Mouse (Mus musculus): Measurements from ENCODE around the gene Nid2. TPM values are rescaled to one million over a fixed set of nuclear protein-coding genes. Genes with fewer than 3 reads are reported as not detected.
A peak's percentile ranks its signal among the peaks of the same experiment; 100 is the strongest.

The Nid2 gene
- polyA plus RNA-seq, 1 experiment from 2014 or later = 117 TPM

- Histone ChIP-seq H3K4me2 (no peak overlapping the region), H3K4me3 (ENCODE audit: low read depth, low read length) (no peak overlapping the region), H3K36me3 (ENCODE audit: insufficient read depth) (no peaks in the 10 kb centered on the region), H3K9ac (no peak overlapping the region), H3K9me3 (ENCODE audit: low read depth, low read length) (no peaks in the 10 kb centered on the region), H3K4me1 (ENCODE audit: insufficient read depth) (peaks cover 9% of the 10 kb centered on the region), H3K27me3 (ENCODE audit: insufficient read depth, low read length) (no peaks in the 10 kb centered on the region), H3K27ac (ENCODE audit: low read depth) (peak overlapping the region; percentile 89)
- ATAC-seq (ENCODE audit: insufficient read depth) (peak; percentile 73), DNase-seq (peak; percentile 93)
- 26% methylated on average over 4 of the region's 4 CpGs for WGBS
- no peak for TF ChIP-seq CTCF (IDR thresholded peaks at IDR 0.05; ENCODE audit: low read depth)
Measured at GRCm38 (mm10) chr14:19733490-19734282, 17.4 kb upstream of the Nid2 start.

DNA sequence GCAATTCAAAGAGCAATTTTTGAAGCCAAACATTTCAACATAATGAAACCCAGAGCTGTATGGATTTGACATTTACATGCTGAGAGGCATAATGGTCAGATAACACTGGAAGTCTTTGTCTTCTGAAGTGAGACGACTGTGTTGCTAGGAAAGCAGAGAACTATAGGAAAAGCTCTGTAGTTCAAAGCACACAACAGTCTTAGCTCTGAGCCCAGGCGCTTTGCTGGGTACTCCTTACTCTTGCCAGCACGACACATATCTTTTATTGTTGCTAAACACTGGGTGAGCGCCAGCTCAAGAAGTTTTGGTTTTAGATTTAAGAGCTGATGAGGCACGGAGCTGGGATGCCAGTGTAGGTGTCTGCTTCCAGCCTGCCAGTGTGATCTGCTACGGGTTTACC lies 15.8 kb upstream of the Nid2 start:
- 42% methylated on average over 6 of the region's 6 CpGs for WGBS
- Histone ChIP-seq H3K9me3 (ENCODE audit: low read depth, low read length) (no peaks in the 10 kb centered on the region), H3K9ac (no peak overlapping the region), H3K4me3 (ENCODE audit: low read depth, low read length) (no peak overlapping the region), H3K36me3 (ENCODE audit: insufficient read depth) (no peaks in the 10 kb centered on the region), H3K27me3 (ENCODE audit: insufficient read depth, low read length) (no peaks in the 10 kb centered on the region), H3K4me1 (ENCODE audit: insufficient read depth) (peaks cover 9% of the 10 kb centered on the region), H3K4me2 (no peak overlapping the region), H3K27ac (ENCODE audit: low read depth) (peak overlapping the region; percentile 75)
- ATAC-seq (ENCODE audit: insufficient read depth) (no peak), DNase-seq (peak; percentile 15)
- TF ChIP-seq CTCF (IDR thresholded peaks at IDR 0.05; ENCODE audit: low read depth) = no peak

DNA sequence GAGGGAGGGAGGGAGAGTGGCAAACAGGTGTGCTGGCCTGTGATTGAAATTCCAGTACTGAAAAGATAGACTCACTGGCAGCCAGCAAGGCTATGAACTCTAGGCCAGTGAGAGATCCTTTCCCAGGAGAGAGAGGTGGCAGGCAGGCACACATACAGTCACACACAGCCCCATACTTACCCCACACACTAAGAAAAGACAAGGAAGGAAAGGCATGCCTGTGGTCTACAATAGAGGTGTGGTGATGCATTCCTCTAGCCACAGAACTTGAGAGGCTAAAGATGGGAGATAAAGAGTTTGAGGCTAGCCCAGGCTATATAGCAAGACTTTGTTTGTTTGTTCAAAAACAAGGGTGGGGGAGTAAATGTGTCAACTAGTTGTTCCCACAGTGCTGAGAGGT lies 13.5 kb upstream of the Nid2 start:
- no peak overlapping the region for H3K9ac ChIP-seq
- H3K4me2 ChIP-seq = peak overlapping the region; percentile 18; the same call in 1 of the 2 replicates

GRCm38 (mm10) chr14:19738094-19738843 lies 12.8 kb upstream of the Nid2 start:
- Histone ChIP-seq H3K36me3 (ENCODE audit: insufficient read depth) (no peaks in the 10 kb centered on the region), H3K4me3 (ENCODE audit: low read depth, low read length) (no peak overlapping the region), H3K4me2 (peak overlapping the region; percentile 18; the same call in 1 of the 2 replicates), H3K27me3 (ENCODE audit: insufficient read depth, low read length) (no peaks in the 10 kb centered on the region), H3K27ac (ENCODE audit: low read depth) (peak overlapping the region; percentile 94), H3K9ac (no peak overlapping the region), H3K4me1 (ENCODE audit: insufficient read depth) (peaks cover 5% of the 10 kb centered on the region), H3K9me3 (ENCODE audit: low read depth, low read length) (no peaks in the 10 kb centered on the region)
- TF ChIP-seq CTCF (IDR thresholded peaks at IDR 0.05; ENCODE audit: low read depth) = no peak
- WGBS = 20% methylated on average over 5 of the region's 5 CpGs
- DNase-seq (peak; percentile 90), ATAC-seq (ENCODE audit: insufficient read depth) (peak; percentile 77)

More for the DNA sequence above, 13.5 kb upstream of the Nid2 start:
- H3K4me3 ChIP-seq (ENCODE audit: low read depth, low read length) = no peak overlapping the region
- H3K27me3 ChIP-seq (ENCODE audit: insufficient read depth, low read length) = no peaks in the 10 kb centered on the region
- peaks cover 9% of the 10 kb centered on the region for H3K4me1 ChIP-seq (ENCODE audit: insufficient read depth)
- TF ChIP-seq CTCF (IDR thresholded peaks at IDR 0.05; ENCODE audit: low read depth) = no peak
- no peaks in the 10 kb centered on the region for H3K9me3 ChIP-seq (ENCODE audit: low read depth, low read length)
- DNase-seq (no peak), ATAC-seq (ENCODE audit: insufficient read depth) (no peak)
- H3K36me3 ChIP-seq (ENCODE audit: insufficient read depth) = no peaks in the 10 kb centered on the region
- peak overlapping the region; percentile 94 for H3K27ac ChIP-seq (ENCODE audit: low read depth)

DNA sequence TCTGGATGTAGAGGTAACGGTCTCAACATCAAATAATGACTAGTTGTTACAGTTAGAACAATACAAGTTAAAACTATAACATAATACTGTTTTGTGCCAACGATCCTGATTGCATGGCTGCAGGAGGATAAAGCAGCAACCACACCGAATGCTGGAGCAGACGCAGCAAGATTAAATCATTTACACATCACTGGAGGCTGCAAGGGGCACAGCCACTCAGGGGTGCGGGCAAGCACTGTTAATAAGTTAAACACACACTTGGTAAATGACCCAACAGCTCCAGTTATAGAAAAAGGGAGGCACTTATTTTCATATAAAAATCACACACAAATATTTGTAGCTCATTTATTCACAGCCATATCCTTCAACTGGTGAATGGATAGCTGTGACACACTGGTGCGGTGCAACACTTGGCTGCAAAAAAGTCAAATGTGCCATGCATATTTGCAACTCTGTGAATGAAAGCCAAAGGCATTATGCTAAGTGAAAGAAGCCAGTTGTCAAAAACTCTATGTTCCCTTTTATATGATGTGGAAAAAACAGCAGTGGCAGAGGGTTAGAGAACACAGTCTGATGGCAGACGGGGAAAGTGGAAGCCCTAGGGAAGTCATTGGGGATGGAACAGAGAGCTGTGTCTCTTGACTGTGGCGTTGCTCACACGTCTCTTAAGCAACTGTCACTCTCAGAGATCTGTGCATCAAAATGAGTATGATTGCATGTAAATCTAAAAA lies 11.5 kb upstream of the Nid2 start:
- H3K4me2 ChIP-seq = no peak overlapping the region
- DNase-seq (peak; percentile 50), ATAC-seq (ENCODE audit: insufficient read depth) (no peak)
- no peaks in the 10 kb centered on the region for H3K36me3 ChIP-seq (ENCODE audit: insufficient read depth)
- TF ChIP-seq CTCF (IDR thresholded peaks at IDR 0.05; ENCODE audit: low read depth) = no peak
- WGBS = 65% methylated on average over 9 of the region's 9 CpGs
- H3K9me3 ChIP-seq (ENCODE audit: low read depth, low read length) = no peaks in the 10 kb centered on the region
- peaks cover 5% of the 10 kb centered on the region for H3K4me1 ChIP-seq (ENCODE audit: insufficient read depth)
- no peaks in the 10 kb centered on the region for H3K27me3 ChIP-seq (ENCODE audit: insufficient read depth, low read length)
- no peak overlapping the region; the same call in 1 of the 2 replicates for H3K27ac ChIP-seq (ENCODE audit: low read depth)
- no peak overlapping the region for H3K9ac ChIP-seq
- no peak overlapping the region for H3K4me3 ChIP-seq (ENCODE audit: low read depth, low read length)

GRCm38 (mm10) chr14:19740147-19740738 lies 10.8 kb upstream of the Nid2 start:
- DNase-seq (no peak), ATAC-seq (ENCODE audit: insufficient read depth) (no peak)
- WGBS = 84% methylated on average over 6 of the region's 6 CpGs
- no peak for TF ChIP-seq CTCF (IDR thresholded peaks at IDR 0.05; ENCODE audit: low read depth)
- no peak overlapping the region for H3K4me2 ChIP-seq
- no peak overlapping the region for H3K4me3 ChIP-seq (ENCODE audit: low read depth, low read length)
- peaks cover 5% of the 10 kb centered on the region for H3K4me1 ChIP-seq (ENCODE audit: insufficient read depth)
- H3K9ac ChIP-seq = no peak overlapping the region
- H3K36me3 ChIP-seq (ENCODE audit: insufficient read depth) = no peaks in the 10 kb centered on the region
- no peaks in the 10 kb centered on the region for H3K27me3 ChIP-seq (ENCODE audit: insufficient read depth, low read length)
- no peak overlapping the region for H3K27ac ChIP-seq (ENCODE audit: low read depth)
- no peaks in the 10 kb centered on the region for H3K9me3 ChIP-seq (ENCODE audit: low read depth, low read length)
